Mouse (Mus musculus) lung, embryonic 14.5 days (tissue): ENCODE data around the gene Ifna9. TPM values are rescaled to one million over a fixed set of nuclear protein-coding genes. Genes with fewer than 3 reads are reported as not detected.

ENCODE experiments used
- ATAC-seq: fragments of 200-750 bp; cut with Nextera tagmentation; 2 replicates; pipeline ENCODE4 v1.8.0; 2017; ENCODE audit warnings: mild to moderate bottlenecking, moderate TSS enrichment, moderate library complexity; ENCODE audit not compliant: insufficient read depth
- DNase-seq: peaks from one replicate; pipeline ENCODE4 v3.0.0-alpha.2; 2015
- H3K27ac ChIP-seq: fragments of 300-500 bp; sonication (generic); 2 replicates; pipeline ENCODE4 v1.5.1; 2014; ENCODE audit warnings: low read depth, mild to moderate bottlenecking, moderate library complexity
- H3K27me3 ChIP-seq: fragments of 300-500 bp; sonication (generic); 2 replicates; pipeline ENCODE4 v1.6.1; 2014; ENCODE audit warnings: low read length, control low read depth; ENCODE audit not compliant: insufficient read depth
- H3K36me3 ChIP-seq: fragments of 300-500 bp; sonication (generic); 2 replicates; pipeline ENCODE4 v1.6.1; 2014; ENCODE audit warnings: control low read depth; ENCODE audit not compliant: insufficient read depth
- H3K4me1 ChIP-seq: fragments of 300-500 bp; sonication (generic); 2 replicates; pipeline ENCODE4 v1.6.1; 2014; ENCODE audit warnings: antibody characterized with exemption, control low read depth; ENCODE audit not compliant: insufficient read depth
- H3K4me2 ChIP-seq: fragments of 300-500 bp; sonication (generic); 2 replicates; pipeline ENCODE4 v1.6.1; 2014; ENCODE audit warnings: mild to moderate bottlenecking
- H3K4me3 ChIP-seq: fragments of 300-500 bp; sonication (generic); 2 replicates; pipeline ENCODE4 v1.5.1; 2014; ENCODE audit warnings: low read depth, low read length
- H3K9ac ChIP-seq: fragments of 300-500 bp; sonication (generic); 2 replicates; pipeline ENCODE4 v1.6.1; 2014
- H3K9me3 ChIP-seq: fragments of 300-500 bp; sonication (generic); 2 replicates; pipeline ENCODE4 v1.6.1; 2016; ENCODE audit warnings: low read depth, low read length, control low read depth
- CTCF ChIP-seq: IDR thresholded peaks from 2 replicates; pipeline ENCODE4 v1.5.1; 2016; ENCODE audit warnings: antibody characterized with exemption, low read depth
- WGBS: fragments of 180-500 bp; shearing (Covaris S2); extraction: QIAGEN DNeasy Blood & Tissue Kit; methylation state at CpG from one replicate; pipeline ENCODE4 v1.1.7; 2014; 5-methylcytosine and 5-hydroxymethylcytosine counted together
- polyA plus RNA-seq: library from polyadenylated mRNA; unstranded; fragments of >200 nt; fragmentation: Nextera tagmentation; extraction: Ambion mirVana; gene quantifications from 2 replicates; pipeline ENCODE4 v1.2.1, GENCODE M21; 2014

The Ifna9 gene
- polyA plus RNA-seq, 1 experiment from 2014 or later = not detected

DNA sequence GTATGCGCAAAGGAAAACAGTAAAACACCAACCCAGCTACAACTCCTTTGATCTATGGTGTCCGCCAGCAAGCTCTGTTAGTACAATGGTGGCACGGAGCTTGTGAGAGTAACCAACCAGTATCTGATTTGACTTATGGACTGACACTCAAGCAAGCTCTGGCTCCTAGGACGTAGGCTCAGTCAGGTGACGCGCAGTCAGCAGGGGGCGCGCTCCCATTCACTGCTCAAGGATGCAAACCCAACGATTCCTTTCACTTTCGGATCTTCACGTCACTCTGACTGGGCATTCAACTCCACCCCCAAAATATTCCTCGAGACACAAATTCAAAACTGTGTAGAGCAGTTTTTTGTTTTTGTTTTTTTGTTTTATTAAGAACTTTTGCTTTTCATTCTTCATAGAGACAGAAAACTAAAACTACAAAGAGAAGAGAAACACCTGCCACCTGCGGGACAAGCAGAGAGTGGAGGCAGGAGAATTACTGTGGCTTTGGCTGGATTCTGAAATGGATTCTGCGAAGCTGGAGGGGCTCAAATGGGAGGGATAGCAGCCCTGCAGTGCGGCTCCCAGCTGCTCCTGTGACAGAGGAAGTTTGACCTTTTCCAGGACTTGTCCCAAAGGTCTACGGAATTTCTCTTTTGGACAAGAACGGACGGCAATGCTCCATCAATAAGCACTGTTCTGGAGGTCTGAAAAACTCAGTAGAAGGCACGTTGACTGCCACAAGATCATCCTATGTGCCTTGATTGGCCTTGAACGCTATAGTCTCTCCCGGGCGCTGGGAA, 41.8 kb downstream of the Ifna9 start:
- Histone ChIP-seq H3K4me1 (no peaks in the 10 kb centered on the region), H3K27me3 (no peaks in the 10 kb centered on the region), H3K27ac (no peak overlapping the region), H3K4me2 (peak overlapping the region; percentile 64), H3K4me3 (peak overlapping the region; percentile 30), H3K9me3 (no peaks in the 10 kb centered on the region), H3K9ac (no peak overlapping the region), H3K36me3 (no peaks in the 10 kb centered on the region)
- DNase-seq (peak; percentile 92), ATAC-seq (peak; percentile 84)
- 26% methylated on average over 22 of the region's 22 CpGs for WGBS
- TF ChIP-seq CTCF = peak; percentile 87

DNA sequence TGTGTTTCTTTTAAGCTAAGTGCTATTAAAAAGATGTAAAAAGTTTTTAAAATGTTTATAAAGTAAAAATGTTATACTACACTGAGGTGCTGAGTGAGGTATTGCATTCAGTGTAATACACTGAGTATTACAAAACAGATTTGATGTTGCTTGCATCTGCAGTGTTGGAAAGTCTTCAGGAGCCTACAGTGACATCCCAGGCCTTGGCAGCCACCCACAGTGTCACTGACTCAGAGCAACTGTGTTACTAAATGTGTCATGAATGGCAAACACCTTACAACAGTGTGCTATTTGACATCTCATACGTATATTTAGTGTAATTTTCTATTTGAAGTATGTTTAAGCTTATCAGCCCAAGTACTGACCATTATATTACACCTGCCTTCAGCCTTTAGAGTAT, 44.2 kb downstream of the Ifna9 start:
- H3K4me3 ChIP-seq = no peak overlapping the region
- DNase-seq (no peak), ATAC-seq (no peak)
- H3K36me3 ChIP-seq = no peaks in the 10 kb centered on the region
- H3K9ac ChIP-seq = no peak overlapping the region
- H3K27ac ChIP-seq = no peak overlapping the region
- no peak overlapping the region for H3K4me2 ChIP-seq
- no peaks in the 10 kb centered on the region for H3K9me3 ChIP-seq
- no peak for TF ChIP-seq CTCF
- WGBS = 50% methylated on average over 1 of the region's 1 CpGs
- no peaks in the 10 kb centered on the region for H3K4me1 ChIP-seq
- H3K27me3 ChIP-seq = no peaks in the 10 kb centered on the region

DNA sequence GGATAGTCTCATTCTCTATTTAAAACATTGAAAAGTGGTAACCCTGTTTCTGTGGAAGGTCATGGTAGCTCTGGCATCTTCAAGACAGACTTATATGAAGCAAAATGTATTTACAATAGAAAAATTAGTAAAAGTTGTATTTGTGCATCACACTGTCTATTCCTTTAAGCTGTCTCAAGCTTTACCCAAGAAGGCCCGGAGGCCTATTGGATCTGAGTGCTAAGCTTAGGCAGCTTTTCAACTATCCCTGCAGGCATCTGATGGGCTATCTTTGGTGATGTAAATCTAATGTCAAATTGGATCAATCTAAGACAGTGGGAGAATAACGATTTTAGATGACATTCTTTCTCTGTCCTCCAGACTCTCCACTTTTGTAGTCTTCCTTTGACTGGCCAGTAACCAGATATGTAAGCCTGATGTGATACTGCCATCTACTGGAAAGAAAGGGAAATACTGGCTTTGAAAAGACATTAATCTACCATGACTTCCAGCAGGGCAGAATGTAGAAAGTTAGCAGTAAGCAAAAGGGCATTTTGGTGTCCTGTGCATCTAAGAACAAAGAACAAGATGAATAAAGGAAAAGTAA, 48.4 kb downstream of the Ifna9 start:
- Histone ChIP-seq H3K9ac (no peak overlapping the region), H3K27ac (no peak overlapping the region), H3K4me3 (no peak overlapping the region), H3K4me1 (no peaks in the 10 kb centered on the region), H3K4me2 (no peak overlapping the region), H3K27me3 (no peaks in the 10 kb centered on the region), H3K36me3 (no peaks in the 10 kb centered on the region), H3K9me3 (no peaks in the 10 kb centered on the region)
- DNase-seq (peak; percentile 91), ATAC-seq (peak; percentile 66; the same call in 1 of the 2 replicates)
- TF ChIP-seq CTCF = peak; percentile 90
- 43% methylated on average over 2 of the region's 2 CpGs for WGBS

Other genes starting within 250 kb of the Ifna9 start
- 9.3 and 9.9 TPM in 2 replicates for gene Hacd4, start 153.5 kb downstream of the Ifna9 start, polyA plus RNA-seq
- gene Ifnb1, start 69.6 kb downstream of the Ifna9 start, polyA plus RNA-seq = not detected in 2 replicates
- not detected in 2 replicates for gene Ifna15, start 34.1 kb downstream of the Ifna9 start, polyA plus RNA-seq
- gene Ifna14, start 20.6 kb downstream of the Ifna9 start, polyA plus RNA-seq = not detected in 2 replicates
- gene Ifna12, start 11.0 kb upstream of the Ifna9 start, polyA plus RNA-seq = not detected in 2 replicates
- gene C87499, start 42.0 kb upstream of the Ifna9 start, polyA plus RNA-seq = not detected in 2 replicates
- not detected in 2 replicates for gene Ifna13, start 52.1 kb upstream of the Ifna9 start, polyA plus RNA-seq
- not detected in 2 replicates for gene Ifna16, start 84.5 kb upstream of the Ifna9 start, polyA plus RNA-seq
- gene Ifna2, start 91.5 kb upstream of the Ifna9 start, polyA plus RNA-seq = not detected in 2 replicates
- gene Ifnab, start 99.0 kb upstream of the Ifna9 start, polyA plus RNA-seq = not detected in 2 replicates
- gene Gm26566, start 129.4 kb upstream of the Ifna9 start, polyA plus RNA-seq = 1.1 TPM in 2 replicates
- 117 TPM in 2 replicates for gene Klhl9, start 130.1 kb upstream of the Ifna9 start, polyA plus RNA-seq
- gene Gm13271, start 162.5 kb upstream of the Ifna9 start, polyA plus RNA-seq = not detected in 2 replicates
- gene Gm13283, start 167.7 kb upstream of the Ifna9 start, polyA plus RNA-seq = 0.27 and 0.33 TPM in 2 replicates
- gene Gm13290, start 181.4 kb upstream of the Ifna9 start, polyA plus RNA-seq = 0.60 TPM in 1 of 2 replicates, not detected in the other
- not detected in 2 replicates for gene Gm13289, start 184.5 kb upstream of the Ifna9 start, polyA plus RNA-seq
- gene Gm13272, start 187.5 kb upstream of the Ifna9 start, polyA plus RNA-seq = not detected in 2 replicates
- gene Ifnz, start 189.7 kb upstream of the Ifna9 start, polyA plus RNA-seq = 0.14 and 0.26 TPM in 2 replicates
- gene Gm13276, start 193.3 kb upstream of the Ifna9 start, polyA plus RNA-seq = not detected in 2 replicates
- not detected in 2 replicates for gene Gm13277, start 196.2 kb upstream of the Ifna9 start, polyA plus RNA-seq
- not detected in 2 replicates for gene Gm13278, start 199.2 kb upstream of the Ifna9 start, polyA plus RNA-seq
- gene Gm13275, start 202.1 kb upstream of the Ifna9 start, polyA plus RNA-seq = not detected in 2 replicates
- not detected in 2 replicates for gene Gm13279, start 205.0 kb upstream of the Ifna9 start, polyA plus RNA-seq
- gene Gm13285, start 207.3 kb upstream of the Ifna9 start, polyA plus RNA-seq = 1.2 and 1.7 TPM in 2 replicates
- gene Gm13287, start 210.9 kb upstream of the Ifna9 start, polyA plus RNA-seq = not detected in 2 replicates
- gene Gm13288, start 213.1 kb upstream of the Ifna9 start, polyA plus RNA-seq = 0.09 TPM in 1 of 2 replicates, not detected in the other
- not detected in 2 replicates for gene Ifna7, start 223.8 kb upstream of the Ifna9 start, polyA plus RNA-seq
- gene Ifna11, start 227.6 kb upstream of the Ifna9 start, polyA plus RNA-seq = not detected in 2 replicates
- not detected in 2 replicates for gene Ifna6, start 235.0 kb upstream of the Ifna9 start, polyA plus RNA-seq
- gene Ifna5, start 243.1 kb upstream of the Ifna9 start, polyA plus RNA-seq = not detected in 2 replicates
- gene Ifna4, start 249.5 kb upstream of the Ifna9 start, polyA plus RNA-seq = not detected in 2 replicates